Mouse (Mus musculus): Measurements from ENCODE around the gene Csrnp3. TPM values are rescaled to one million over a fixed set of nuclear protein-coding genes. Genes with fewer than 3 reads are reported as not detected.

Gene Csrnp3
- polyA plus RNA-seq, 1 experiment from 2014 or later: 34.3 TPM

GRCm38 (mm10) chr2:65973907-65974306, 128.3 kb downstream of the Csrnp3 start:
- Histone ChIP-seq H3K9me3 (replicated peaks) (no peaks in the 10 kb centered on the region), H3K9ac (no peak overlapping the region), H3K4me1 (peaks cover 4% of the 10 kb centered on the region; the same call in 1 of the 2 replicates), H3K27ac (no peak overlapping the region), H3K36me3 (peaks cover 12% of the 10 kb centered on the region), H3K27me3 (no peaks in the 10 kb centered on the region), H3K4me2 (replicated peaks) (no peak overlapping the region), H3K4me3 (no peak overlapping the region)
- no peak for ATAC-seq (ENCODE audit: low FRiP score)
- WGBS: 92% methylated on average over 4 of the region's 4 CpGs

- no peaks in the 10 kb centered on the region for H3K9me3 ChIP-seq (replicated peaks)
- H3K4me1 ChIP-seq: peaks cover 18% of the 10 kb centered on the region
- WGBS: 65% methylated on average over 5 of the region's 5 CpGs
- H3K27ac ChIP-seq: no peak overlapping the region
- H3K4me2 ChIP-seq (replicated peaks): no peak overlapping the region
- no peak overlapping the region for H3K9ac ChIP-seq
- ATAC-seq (ENCODE audit: low FRiP score): no peak
- peaks cover 12% of the 10 kb centered on the region for H3K36me3 ChIP-seq
- no peak overlapping the region for H3K4me3 ChIP-seq
- H3K27me3 ChIP-seq: no peaks in the 10 kb centered on the region
Measured at GRCm38 (mm10) chr2:65975383-65975782, 129.8 kb downstream of the Csrnp3 start.

GRCm38 (mm10) chr2:65979338-65980053, 133.9 kb downstream of the Csrnp3 start:
- no peaks in the 10 kb centered on the region for H3K27me3 ChIP-seq
- peak; percentile 76 for ATAC-seq (ENCODE audit: low FRiP score)
- H3K4me2 ChIP-seq (replicated peaks): peak overlapping the region; percentile 21
- no peak overlapping the region for H3K9ac ChIP-seq
- 34% methylated on average over 17 of the region's 17 CpGs for WGBS
- H3K4me3 ChIP-seq: no peak overlapping the region
- no peaks in the 10 kb centered on the region for H3K9me3 ChIP-seq (replicated peaks)
- peak overlapping the region; percentile 58 for H3K27ac ChIP-seq
- peaks cover 18% of the 10 kb centered on the region for H3K4me1 ChIP-seq
- H3K36me3 ChIP-seq: no peaks in the 10 kb centered on the region

- Histone ChIP-seq H3K36me3 (no peaks in the 10 kb centered on the region), H3K9ac (no peak overlapping the region), H3K4me1 (peaks cover 24% of the 10 kb centered on the region), H3K27me3 (no peaks in the 10 kb centered on the region), H3K9me3 (replicated peaks) (no peaks in the 10 kb centered on the region), H3K4me2 (replicated peaks) (no peak overlapping the region), H3K27ac (no peak overlapping the region), H3K4me3 (no peak overlapping the region)
- ATAC-seq (ENCODE audit: low FRiP score): no peak
- WGBS: 92% methylated on average over 6 of the region's 6 CpGs
Measured at GRCm38 (mm10) chr2:65981470-65981869, 135.9 kb downstream of the Csrnp3 start.

GRCm38 (mm10) chr2:65981965-65982364, 136.4 kb downstream of the Csrnp3 start:
- no peak overlapping the region for H3K4me3 ChIP-seq
- no peak overlapping the region for H3K4me2 ChIP-seq (replicated peaks)
- no peaks in the 10 kb centered on the region for H3K36me3 ChIP-seq
- WGBS: 66% methylated on average over 4 of the region's 4 CpGs
- H3K9ac ChIP-seq: no peak overlapping the region
- peaks cover 24% of the 10 kb centered on the region for H3K4me1 ChIP-seq
- no peak for ATAC-seq (ENCODE audit: low FRiP score)
- no peaks in the 10 kb centered on the region for H3K9me3 ChIP-seq (replicated peaks)
- no peak overlapping the region for H3K27ac ChIP-seq
- no peaks in the 10 kb centered on the region for H3K27me3 ChIP-seq

GRCm38 (mm10) chr2:65985706-65986105, 140.1 kb downstream of the Csrnp3 start:
- Histone ChIP-seq H3K9ac (no peak overlapping the region), H3K27ac (no peak overlapping the region; the same call in 1 of the 2 replicates), H3K36me3 (no peaks in the 10 kb centered on the region), H3K4me2 (replicated peaks) (no peak overlapping the region), H3K9me3 (replicated peaks) (no peaks in the 10 kb centered on the region), H3K4me1 (peaks cover 7% of the 10 kb centered on the region; the same call in 1 of the 2 replicates), H3K4me3 (no peak overlapping the region), H3K27me3 (no peaks in the 10 kb centered on the region)
- ATAC-seq (ENCODE audit: low FRiP score): peak; percentile 34
- 73% methylated on average over 4 of the region's 4 CpGs for WGBS

GRCm38 (mm10) chr2:65987069-65987468, 141.5 kb downstream of the Csrnp3 start:
- H3K9me3 ChIP-seq (replicated peaks): no peaks in the 10 kb centered on the region
- no peak for ATAC-seq (ENCODE audit: low FRiP score)
- no peaks in the 10 kb centered on the region for H3K36me3 ChIP-seq
- no peak overlapping the region for H3K4me3 ChIP-seq
- H3K4me1 ChIP-seq: peaks cover 9% of the 10 kb centered on the region
- H3K27me3 ChIP-seq: no peaks in the 10 kb centered on the region
- H3K4me2 ChIP-seq (replicated peaks): no peak overlapping the region
- no peak overlapping the region for H3K9ac ChIP-seq
- 65% methylated on average over 6 of the region's 6 CpGs for WGBS
- H3K27ac ChIP-seq: no peak overlapping the region

GRCm38 (mm10) chr2:65987588-65987987, 142.0 kb downstream of the Csrnp3 start:
- Histone ChIP-seq H3K36me3 (no peaks in the 10 kb centered on the region), H3K4me1 (peaks cover 14% of the 10 kb centered on the region), H3K4me3 (no peak overlapping the region), H3K4me2 (replicated peaks) (no peak overlapping the region), H3K27me3 (no peaks in the 10 kb centered on the region), H3K9me3 (replicated peaks) (no peaks in the 10 kb centered on the region), H3K27ac (no peak overlapping the region), H3K9ac (no peak overlapping the region)
- no peak for ATAC-seq (ENCODE audit: low FRiP score)
- 75% methylated on average over 3 of the region's 3 CpGs for WGBS

- H3K9me3 ChIP-seq (replicated peaks): no peaks in the 10 kb centered on the region
- H3K4me2 ChIP-seq (replicated peaks): no peak overlapping the region
- no peak overlapping the region for H3K4me3 ChIP-seq
- 82% methylated on average over 3 of the region's 3 CpGs for WGBS
- H3K27ac ChIP-seq: no peak overlapping the region
- no peak overlapping the region for H3K9ac ChIP-seq
- H3K27me3 ChIP-seq: no peaks in the 10 kb centered on the region
- ATAC-seq (ENCODE audit: low FRiP score): no peak
- H3K4me1 ChIP-seq: peaks cover 23% of the 10 kb centered on the region
- H3K36me3 ChIP-seq: no peaks in the 10 kb centered on the region
Measured at GRCm38 (mm10) chr2:65988788-65989187, 143.2 kb downstream of the Csrnp3 start.

GRCm38 (mm10) chr2:65990108-65990507, 144.5 kb downstream of the Csrnp3 start:
- H3K9ac ChIP-seq: no peak overlapping the region
- no peak overlapping the region for H3K27ac ChIP-seq
- peaks cover 33% of the 10 kb centered on the region for H3K4me1 ChIP-seq
- H3K4me2 ChIP-seq (replicated peaks): no peak overlapping the region
- no peaks in the 10 kb centered on the region for H3K9me3 ChIP-seq (replicated peaks)
- no peaks in the 10 kb centered on the region for H3K27me3 ChIP-seq
- ATAC-seq (ENCODE audit: low FRiP score): no peak
- no peaks in the 10 kb centered on the region for H3K36me3 ChIP-seq
- H3K4me3 ChIP-seq: no peak overlapping the region

GRCm38 (mm10) chr2:65990754-65991153, 145.2 kb downstream of the Csrnp3 start:
- no peak overlapping the region for H3K4me3 ChIP-seq
- ATAC-seq (ENCODE audit: low FRiP score): no peak
- H3K4me2 ChIP-seq (replicated peaks): no peak overlapping the region
- WGBS: 43% methylated on average over 4 of the region's 4 CpGs
- no peak overlapping the region for H3K9ac ChIP-seq
- H3K9me3 ChIP-seq (replicated peaks): no peaks in the 10 kb centered on the region
- no peaks in the 10 kb centered on the region for H3K27me3 ChIP-seq
- H3K36me3 ChIP-seq: no peaks in the 10 kb centered on the region
- peak overlapping the region; percentile 2; the same call in 1 of the 2 replicates for H3K27ac ChIP-seq
- peaks cover 36% of the 10 kb centered on the region for H3K4me1 ChIP-seq

- Histone ChIP-seq H3K4me1 (peaks cover 38% of the 10 kb centered on the region), H3K36me3 (no peaks in the 10 kb centered on the region), H3K9ac (no peak overlapping the region), H3K27ac (peak overlapping the region; percentile 87), H3K27me3 (no peaks in the 10 kb centered on the region), H3K4me3 (no peak overlapping the region), H3K4me2 (replicated peaks) (peak overlapping the region; percentile 2), H3K9me3 (replicated peaks) (no peaks in the 10 kb centered on the region)
- ATAC-seq (ENCODE audit: low FRiP score): peak; percentile 21; the same call in 1 of the 2 replicates
- WGBS: 35% methylated on average over 14 of the region's 14 CpGs
Measured at GRCm38 (mm10) chr2:65993371-65993770, 147.8 kb downstream of the Csrnp3 start.

GRCm38 (mm10) chr2:65994886-65995468, 149.4 kb downstream of the Csrnp3 start:
- Histone ChIP-seq H3K9ac (no peak overlapping the region), H3K27me3 (no peaks in the 10 kb centered on the region), H3K4me1 (peaks cover 40% of the 10 kb centered on the region), H3K27ac (peak overlapping the region; percentile 87), H3K4me3 (no peak overlapping the region), H3K9me3 (replicated peaks) (no peaks in the 10 kb centered on the region), H3K36me3 (no peaks in the 10 kb centered on the region), H3K4me2 (replicated peaks) (peak overlapping the region; percentile 17)
- 17% methylated on average over 13 of the region's 13 CpGs for WGBS
- peak; percentile 93 for ATAC-seq (ENCODE audit: low FRiP score)
